Mouse (Mus musculus): ENCODE measurements around the gene Ovol3.

- TF ChIP-seq CTCF (IDR thresholded peaks at IDR 0.05; ENCODE audit: insufficient read depth, low read depth, low read length) (no peak), POLR2A (IDR thresholded peaks at IDR 0.05; ENCODE audit: insufficient read depth, low read depth, low read length) (no peak)
Measured at GRCm38 (mm10) chr7:30234276-30234858, 1.2 kb downstream of the Ovol3 start.

Measured in olfactory bulb, adult 2 months (tissue).